Mouse (Mus musculus): Measurements from ENCODE around the gene Slc36a4.

Gene Slc36a4

DNA sequence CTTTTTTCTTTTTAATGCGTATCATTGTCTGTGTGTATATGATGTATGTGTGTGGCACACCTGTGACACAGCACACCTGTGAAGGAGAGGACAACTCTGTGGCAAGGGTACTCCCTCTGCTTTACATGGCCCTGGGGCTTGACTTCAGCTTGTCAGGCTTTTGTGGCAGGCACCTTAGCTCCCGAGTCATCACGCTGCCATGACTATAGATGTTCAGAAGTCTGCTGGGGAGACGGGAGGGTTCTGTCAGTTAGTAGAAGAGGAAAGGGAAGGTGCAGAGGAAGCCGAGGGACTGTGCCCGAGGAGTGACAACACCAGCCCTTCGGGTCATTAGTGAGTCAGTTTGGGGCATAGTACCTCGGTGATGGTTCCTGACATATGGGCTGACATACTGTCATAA lies 13.0 kb downstream of the Slc36a4 start:
- no peak for DNase-seq (ENCODE audit: low read depth, low spot score)

DNA sequence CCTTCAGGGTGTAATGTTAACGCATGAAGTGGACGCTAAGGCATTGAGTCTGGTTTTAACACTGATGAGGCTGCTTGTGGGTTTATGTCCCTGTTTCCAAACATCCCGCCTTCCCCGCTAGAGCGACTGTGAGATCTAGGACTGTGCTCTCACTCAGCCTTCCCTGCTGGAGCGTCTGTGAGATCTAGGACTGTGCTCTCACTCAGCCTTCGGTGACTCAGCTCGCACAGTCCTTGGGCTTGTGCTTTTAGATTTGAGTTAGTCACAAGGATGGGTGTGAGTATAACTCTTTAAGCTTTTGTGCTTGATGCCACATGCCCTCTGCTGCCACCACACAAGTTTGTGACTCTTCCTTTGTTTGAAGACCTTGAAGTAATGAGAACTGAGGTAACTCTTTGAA lies 17.6 kb downstream of the Slc36a4 start:
- no peak for DNase-seq (ENCODE audit: low read depth, low spot score)

DNA sequence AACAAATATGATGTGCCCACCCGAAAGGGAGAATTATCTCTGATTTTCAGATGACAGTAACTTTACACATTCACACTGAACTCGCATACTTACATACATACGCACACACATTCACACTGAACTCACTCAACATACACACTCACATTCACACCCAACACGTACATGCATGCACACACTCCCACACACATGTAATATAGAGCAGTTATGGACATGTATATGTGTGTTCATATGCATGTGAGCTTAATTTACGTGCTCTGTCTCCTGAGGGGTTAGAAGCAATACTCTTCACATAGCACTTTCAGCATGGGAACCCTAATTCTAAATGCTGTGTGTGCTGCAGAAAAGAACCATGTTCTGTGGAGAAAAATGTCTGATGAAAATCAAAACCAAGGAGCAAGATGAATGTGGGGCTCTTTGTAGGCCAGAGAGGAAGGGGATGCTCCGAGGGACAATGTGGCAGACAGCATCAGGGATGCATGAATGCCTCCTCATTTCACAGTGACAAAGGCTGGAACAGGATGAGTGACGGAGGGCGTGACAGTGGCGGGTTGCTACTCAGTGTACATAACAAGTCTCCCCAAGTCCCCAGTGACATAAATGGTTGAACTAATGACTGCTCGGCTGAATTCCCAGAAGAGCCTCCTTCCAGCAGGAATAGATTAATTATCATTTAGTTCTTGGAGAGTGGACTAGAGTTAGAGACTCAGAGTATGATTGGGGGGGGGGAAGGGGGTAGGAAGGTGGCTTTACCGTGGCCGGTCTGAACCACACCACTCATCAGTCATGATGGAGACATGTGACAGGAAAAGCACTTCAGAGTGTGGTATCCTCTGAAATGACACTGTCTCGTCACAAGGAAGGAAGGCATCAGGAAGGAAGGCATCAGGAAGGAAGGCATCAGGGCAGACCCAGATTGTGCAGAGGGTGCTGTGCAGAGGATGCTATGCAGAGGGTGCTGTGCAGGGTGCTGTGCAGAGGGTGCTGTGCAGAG lies 22.5 kb downstream of the Slc36a4 start:
- no peak for DNase-seq (ENCODE audit: low read depth, low spot score)

DNA sequence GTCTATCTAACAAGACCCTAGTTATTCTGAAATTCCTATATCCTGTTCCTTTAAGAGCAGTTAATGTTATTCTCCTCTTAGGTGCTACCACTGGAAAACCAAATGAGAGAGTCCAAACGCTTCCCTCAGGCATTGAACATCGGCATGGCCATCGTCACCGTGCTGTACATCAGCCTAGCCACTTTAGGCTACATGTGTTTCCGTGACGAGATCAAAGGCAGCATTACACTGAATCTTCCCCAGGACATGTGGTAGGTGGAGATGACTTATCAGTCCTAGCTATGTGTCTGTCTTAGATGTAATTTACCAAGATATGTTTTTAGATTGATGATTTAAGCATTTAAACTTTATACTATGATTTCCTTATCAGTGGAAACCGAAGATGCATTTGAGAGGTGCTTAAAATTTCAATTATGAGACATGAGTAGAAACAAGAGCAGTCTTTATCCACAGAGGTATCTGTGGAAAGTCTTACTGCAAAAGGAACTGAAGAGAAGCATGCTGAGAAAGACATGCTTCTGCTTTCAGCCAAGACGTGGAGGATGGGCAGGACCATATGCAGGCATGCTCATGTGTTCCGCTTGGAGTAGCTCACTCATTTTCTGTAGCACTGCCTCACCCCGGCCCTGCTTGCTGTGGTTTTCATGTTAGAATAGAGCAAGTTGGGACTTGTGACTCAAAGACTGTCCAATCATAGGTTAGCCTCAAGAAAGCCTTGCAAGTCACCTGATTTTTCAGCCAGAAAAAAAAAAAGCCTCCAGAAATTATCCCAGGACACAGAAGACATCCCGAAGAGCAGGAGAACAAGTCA lies 24.7 kb downstream of the Slc36a4 start:
- no peak for DNase-seq (ENCODE audit: low read depth, low spot score)

DNA sequence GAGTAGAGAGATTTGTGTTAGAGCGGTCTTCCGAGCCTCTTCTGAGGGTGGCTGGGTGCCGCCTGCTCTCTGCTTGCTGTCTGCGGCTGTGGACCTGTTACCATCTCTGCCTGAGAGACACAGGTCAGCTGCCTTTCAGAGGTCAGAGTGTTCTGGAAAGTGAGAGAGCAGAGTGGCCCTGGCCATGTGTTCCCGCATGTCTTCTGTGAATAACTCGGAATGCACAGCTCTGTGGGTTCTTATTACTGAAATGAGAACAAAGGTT lies 25.3 kb downstream of the Slc36a4 start:
- no peak for DNase-seq (ENCODE audit: low read depth, low spot score)

DNA sequence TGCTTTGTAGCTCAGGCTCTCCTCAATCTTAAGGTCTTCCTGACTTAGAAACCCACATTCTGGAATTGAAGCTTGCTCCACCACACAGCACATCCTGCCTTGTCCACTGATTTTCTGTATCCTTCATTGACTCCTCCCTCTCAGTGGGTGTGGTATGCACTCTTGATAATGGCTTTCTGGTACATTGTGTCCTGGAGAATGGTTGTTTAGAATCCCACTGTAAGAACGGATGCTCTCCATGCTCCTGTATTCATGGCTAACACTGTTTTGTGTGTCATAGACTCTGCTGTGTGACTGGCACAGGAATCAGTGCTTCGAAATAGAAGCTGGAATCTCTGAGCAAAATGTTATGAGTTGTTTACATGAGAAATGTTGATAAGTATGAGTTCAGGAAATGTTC lies 28.0 kb downstream of the Slc36a4 start:
- DNase-seq (ENCODE audit: low read depth, low spot score), result no peak

DNA sequence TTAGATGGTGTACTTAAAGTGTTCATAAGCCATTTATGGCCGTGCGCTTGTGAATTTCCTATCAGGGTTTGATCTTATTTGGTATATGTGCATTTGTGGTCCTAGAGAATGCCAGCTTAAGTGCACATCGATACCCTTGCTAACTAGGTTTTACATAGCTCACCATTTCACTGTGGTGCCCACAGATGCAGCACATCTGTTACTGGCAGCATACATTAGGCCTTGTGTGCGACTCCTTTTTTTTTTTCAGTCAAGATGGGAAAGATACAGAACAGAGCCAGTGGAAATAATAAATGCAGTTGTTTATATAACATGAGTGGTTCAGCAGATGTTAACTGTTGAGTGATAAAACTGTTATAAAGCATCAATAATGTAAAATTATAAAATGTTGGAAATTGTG lies 31.9 kb downstream of the Slc36a4 start:
- no peak for DNase-seq (ENCODE audit: low read depth, low spot score)

DNA sequence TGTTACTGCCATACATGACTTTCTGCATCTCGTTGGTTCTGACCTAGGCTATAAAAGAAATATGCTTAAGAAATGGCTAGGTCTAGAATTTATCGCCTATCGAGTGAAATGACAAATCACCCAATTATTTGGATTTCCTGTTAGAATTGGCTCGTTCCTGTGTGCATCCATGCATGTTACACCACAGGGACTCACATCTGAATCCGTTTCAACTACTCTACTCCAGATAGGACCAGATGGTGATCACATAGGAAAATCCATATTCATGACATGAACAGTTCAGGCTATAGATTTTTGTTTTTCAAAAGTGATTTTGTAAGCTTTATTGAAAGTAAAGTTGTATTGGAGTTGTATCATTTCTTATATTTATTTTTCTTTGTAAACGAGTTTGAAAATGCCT lies 32.4 kb downstream of the Slc36a4 start:
- DNase-seq (ENCODE audit: low read depth, low spot score), result no peak

DNA sequence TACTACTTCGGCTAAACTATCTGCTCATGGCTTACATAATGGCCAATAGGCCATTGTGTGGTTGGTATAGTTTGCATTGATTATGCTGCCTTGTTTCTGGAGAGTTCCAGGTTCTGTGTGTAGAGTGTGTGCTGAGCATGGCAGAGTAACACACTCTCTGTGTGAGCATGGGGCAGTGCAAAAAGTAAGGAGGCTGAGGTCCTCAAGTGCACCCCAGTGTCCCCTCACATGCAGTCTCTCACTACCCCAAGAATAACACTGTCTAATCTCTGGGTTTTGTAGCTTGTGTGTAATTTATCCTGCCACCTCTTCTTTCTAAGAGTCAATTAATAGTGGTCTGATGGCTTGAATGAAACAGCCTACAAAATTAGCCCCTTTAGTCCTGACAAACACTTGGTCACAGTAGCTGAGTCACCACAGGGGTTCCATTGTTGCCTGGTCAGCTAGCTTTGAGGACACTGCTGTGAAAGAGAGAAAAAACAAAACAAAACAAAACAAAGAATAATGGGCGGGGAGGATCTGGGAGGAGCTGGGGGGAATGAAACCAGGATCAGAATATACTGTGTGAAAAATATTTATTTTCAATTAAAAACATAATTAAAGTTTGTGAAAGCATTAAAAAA lies 36.6 kb downstream of the Slc36a4 start:
- no peak for DNase-seq (ENCODE audit: low read depth, low spot score)

DNA sequence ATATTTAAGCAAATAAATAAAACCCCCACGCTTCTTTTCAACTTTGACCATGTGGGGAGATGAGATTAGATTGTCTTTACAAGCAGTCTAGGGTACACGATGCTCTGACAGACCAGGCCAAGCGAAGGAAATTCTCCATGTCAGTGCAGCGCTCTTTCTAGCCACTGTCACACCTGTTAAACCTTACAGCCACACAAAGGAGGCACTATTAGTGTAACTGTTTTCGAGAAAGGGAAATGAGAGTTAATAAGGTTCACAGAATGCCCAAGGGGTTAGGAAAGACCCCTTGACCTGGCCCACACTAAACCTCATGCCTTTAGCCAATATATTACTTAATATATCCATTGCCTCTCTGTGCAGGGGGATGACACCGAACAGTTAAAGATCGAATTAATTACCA lies 37.1 kb downstream of the Slc36a4 start:
- no peak for DNase-seq (ENCODE audit: low read depth, low spot score)

DNA sequence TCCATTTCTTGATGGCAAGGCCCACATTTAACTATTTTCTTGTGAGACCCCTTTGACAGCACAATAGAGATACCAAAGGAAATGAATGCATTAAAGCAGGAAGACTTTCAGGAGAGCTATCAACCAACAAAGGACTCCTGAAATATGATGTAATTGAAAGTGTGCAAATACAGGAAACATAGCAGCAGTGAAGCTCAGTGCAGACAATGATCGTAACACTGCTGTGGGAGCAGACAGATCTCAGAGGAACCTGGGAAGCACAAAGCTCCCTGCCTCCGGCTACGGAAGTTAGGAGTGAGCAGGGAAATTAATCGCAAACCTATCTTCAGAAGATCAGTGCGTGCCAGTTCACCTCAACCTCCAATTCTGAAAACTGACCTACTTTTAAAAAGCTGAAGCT lies 38.8 kb downstream of the Slc36a4 start:
- DNase-seq (ENCODE audit: low read depth, low spot score), result no peak

DNA sequence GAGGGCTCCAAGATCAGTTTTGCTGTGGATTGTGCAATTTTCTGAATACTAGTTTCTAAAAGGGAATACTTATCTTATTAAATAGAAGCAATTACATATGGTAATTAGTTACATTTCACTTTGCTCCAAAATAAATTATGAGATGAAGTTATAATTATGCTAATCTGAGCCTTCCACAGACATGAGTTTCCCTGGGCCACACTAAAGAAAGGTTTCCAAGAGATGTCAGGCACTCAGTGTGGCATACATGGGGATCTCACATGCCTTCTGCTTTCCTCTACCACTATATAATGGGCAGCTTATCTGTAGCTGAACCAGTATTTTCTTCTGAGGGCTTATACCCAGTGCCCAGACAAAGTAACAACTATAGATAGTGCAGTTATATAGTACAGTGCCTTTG lies 49.8 kb downstream of the Slc36a4 start:
- DNase-seq (ENCODE audit: low read depth, low spot score), result no peak

DNA sequence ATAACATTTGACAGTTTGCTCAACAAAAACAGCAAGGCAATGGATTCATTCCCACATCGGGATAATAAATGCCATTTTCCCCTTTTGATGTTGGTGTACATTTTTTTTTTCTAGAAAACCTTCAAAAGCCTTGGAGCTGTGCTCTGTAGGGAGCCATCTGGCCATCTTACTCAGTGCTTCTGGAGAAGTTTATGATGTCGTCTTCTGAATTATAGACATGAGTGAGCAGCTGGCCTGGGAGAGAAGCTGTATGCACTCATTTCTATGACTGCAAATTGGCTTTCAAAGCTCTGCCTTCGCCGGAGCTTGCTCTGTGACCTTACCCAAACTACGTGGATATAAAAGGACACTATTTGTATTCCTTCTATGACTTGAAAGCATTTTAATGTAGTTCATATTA lies 56.8 kb downstream of the Slc36a4 start:
- DNase-seq (ENCODE audit: low read depth, low spot score), result peak; percentile 22

DNA sequence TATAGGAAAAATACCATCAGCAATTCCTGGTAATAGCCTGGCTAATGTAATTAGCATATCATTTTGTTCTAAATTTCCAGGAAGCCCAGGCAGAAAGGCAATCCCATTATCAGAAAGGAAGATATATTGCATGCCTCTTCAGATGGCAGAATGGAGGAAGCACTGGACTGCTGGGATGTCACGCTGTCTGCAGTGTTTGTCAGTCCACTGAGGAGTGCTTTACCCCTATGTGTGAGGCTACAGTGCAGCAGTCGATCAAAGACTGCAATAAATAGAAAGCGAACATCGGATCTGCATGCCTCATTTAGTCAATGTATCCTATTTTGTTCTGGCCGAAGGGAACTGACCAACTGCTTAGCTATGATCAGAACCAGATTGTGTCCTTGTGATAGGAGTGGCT lies 57.3 kb downstream of the Slc36a4 start:
- DNase-seq (ENCODE audit: low read depth, low spot score), result no peak

DNA sequence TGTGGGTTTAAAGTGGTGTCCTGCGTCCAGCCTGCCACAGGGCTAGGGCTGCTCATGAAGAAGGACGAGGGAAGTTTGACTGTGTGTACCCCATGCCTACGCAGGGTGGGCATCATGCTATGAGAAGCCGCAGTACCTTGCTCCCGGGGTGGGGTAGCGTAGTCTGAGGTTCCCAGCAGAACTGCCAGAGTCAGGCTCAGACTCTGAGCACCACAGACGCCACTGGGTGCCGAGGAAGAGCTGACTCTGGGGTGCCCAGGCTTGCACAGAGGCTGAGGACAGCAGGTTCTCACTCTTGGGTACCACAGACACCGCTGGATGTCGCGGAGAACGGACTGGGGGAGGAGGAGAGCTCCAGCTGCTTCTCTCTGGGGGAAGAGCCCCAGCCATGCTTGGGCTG lies 63.2 kb downstream of the Slc36a4 start:
- DNase-seq (ENCODE audit: low read depth, low spot score), result no peak

DNA sequence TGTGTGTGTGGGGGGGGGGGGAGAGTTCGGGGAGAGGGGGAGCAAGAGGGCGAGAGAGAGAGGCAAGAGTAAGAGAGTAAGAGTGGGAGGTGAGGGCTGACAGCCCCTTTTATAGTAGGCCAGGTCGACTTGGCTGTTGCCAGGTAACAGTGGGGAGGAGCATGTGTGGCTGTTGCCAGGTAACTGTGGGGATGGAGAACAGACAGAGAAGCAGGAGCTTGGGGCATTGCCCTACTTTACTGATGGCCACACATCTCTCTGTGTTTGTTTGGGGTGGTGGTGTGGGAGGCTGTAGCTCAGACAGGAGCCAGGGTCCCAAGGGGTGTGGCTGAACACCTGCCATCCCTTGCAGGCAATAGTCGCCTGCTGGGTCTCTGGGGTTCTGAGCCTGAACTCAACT lies 63.9 kb downstream of the Slc36a4 start:
- DNase-seq (ENCODE audit: low read depth, low spot score), result no peak

DNA sequence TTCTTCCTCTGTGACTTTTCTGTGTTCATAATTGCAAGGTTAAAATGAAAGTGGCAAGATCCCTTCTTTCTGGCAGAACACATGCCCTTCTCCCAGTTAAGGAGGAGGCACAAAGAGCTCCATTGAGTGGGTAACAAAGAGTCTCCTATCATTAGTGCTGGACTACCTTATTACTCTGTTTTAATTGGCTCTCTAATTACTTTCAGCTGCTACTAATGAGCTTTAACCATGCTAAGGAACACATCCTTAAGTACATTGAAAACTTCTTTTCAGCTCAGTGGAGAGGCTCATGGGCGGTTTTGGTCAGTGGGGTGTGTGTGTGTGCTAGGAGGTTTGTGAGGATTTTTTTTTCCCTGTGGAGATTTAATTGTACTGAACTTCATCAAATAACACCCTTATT lies 65.4 kb downstream of the Slc36a4 start:
- DNase-seq (ENCODE audit: low read depth, low spot score), result no peak

DNA sequence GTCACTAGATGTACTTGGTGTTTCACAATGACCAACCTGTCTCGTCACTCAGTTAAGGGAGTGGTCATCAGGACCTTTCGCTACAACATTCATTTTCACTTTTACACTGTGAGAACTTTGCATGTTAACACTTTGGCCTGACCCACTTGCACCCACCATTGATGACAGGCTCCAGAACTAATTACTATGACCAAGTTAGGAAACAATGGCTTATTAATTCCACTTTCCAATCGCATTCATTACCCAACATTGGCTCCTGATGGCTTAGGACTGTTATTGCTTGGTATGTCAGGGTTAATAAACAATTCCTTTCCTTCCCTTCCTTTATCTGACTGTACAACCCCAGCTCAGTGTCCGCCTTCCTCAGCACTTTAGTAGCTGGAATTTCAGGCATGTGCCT lies 72.4 kb downstream of the Slc36a4 start:
- no peak for DNase-seq (ENCODE audit: low read depth, low spot score)

DNA sequence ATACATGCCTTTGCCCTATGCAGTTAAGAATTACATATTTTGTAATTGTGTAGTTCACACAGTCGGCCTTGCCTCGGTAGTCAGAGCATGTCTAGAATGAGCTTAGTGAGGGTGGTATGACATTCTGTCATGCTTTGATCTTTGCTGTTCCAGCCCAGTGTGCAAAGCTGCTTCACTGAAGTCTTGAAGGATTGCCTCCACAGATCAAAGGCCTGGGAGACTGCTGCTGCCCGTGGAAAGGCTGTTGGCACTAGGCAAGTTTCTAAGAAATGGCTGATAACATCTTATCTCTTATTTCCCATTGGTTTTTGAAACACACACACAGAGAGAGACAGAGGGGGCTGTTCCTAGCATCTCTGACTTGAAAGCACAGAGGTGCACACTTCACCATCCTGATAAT lies 76.7 kb downstream of the Slc36a4 start:
- no peak for DNase-seq (ENCODE audit: low read depth, low spot score)

DNA sequence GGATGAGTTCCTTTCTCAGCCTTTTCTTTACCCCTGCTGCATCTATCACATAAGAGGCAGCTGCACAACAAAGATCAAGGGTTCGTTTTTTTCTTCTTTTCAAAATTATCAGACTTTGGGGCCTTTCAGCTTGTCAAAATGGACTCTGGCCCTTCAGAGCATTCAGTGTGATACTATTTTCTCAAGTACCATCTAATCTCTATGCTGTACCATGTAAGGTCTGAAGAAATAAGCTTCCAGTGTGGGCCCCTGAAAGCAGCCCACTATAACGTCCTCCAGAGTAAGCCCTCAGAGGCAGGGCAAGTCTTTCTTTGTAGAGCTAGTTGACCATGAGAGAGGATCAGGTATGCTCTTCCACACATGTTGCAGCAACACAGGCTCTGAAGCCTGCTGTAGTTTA lies 77.1 kb downstream of the Slc36a4 start:
- no peak for DNase-seq (ENCODE audit: low read depth, low spot score)

DNA sequence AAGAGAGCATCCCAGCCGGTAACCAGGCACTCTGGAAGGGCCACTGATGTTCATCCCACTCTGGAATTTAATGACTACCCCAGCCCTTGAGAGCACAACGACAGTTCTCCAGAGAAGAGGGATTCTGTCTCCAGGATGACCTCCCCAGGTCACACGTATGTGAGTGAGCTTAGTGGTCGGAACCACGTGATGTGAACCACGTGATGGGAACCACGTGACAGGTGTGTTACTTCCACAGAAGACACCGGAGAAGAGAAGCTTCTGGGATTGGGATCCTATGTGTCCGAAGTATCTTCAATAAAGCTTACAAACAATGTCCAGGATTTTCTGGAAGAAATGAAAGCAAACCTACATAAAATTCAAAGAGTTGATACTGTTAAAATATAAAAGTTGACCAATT lies 82.5 kb downstream of the Slc36a4 start:
- DNase-seq (ENCODE audit: low read depth, low spot score), result no peak
